Mouse (Mus musculus) limb, embryonic 15.5 days (tissue): ENCODE measurements around the gene H2-Q6. TPM values are rescaled to one million over a fixed set of nuclear protein-coding genes. Genes with fewer than 3 reads are reported as not detected.
"Not testable (repeated sequence)": the region's sequence is repeated elsewhere in the genome, so short reads cannot be mapped to it uniquely, and the experiment has no call there.

Experiments used
- ATAC-seq: fragments of 200-750 bp; cut with Nextera tagmentation; 2 replicates; pipeline ENCODE4 v1.8.0; 2017; ENCODE audit warnings: low read depth, moderate TSS enrichment; ENCODE audit not compliant: insufficient number of reproducible peaks, low FRiP score, low TSS enrichment
- H3K27ac ChIP-seq: fragments of 300-500 bp; sonication (generic); 2 replicates; pipeline ENCODE4 v1.5.1; 2015; ENCODE audit warnings: moderate library complexity, mild to moderate bottlenecking, inconsistent platforms
- H3K27me3 ChIP-seq: fragments of 300-500 bp; sonication (generic); 2 replicates; pipeline ENCODE4 v1.6.1; 2015; ENCODE audit warnings: inconsistent platforms
- H3K36me3 ChIP-seq: fragments of 300-500 bp; sonication (generic); 2 replicates; pipeline ENCODE4 v1.6.1; 2015; ENCODE audit warnings: inconsistent platforms
- H3K4me1 ChIP-seq: fragments of 300-500 bp; sonication (generic); 2 replicates; pipeline ENCODE4 v1.6.1; 2015; ENCODE audit warnings: inconsistent platforms
- H3K4me2 ChIP-seq: fragments of 300-500 bp; sonication (generic); 2 replicates; pipeline ENCODE4 v1.6.1; 2015; ENCODE audit warnings: mild to moderate bottlenecking, inconsistent platforms
- H3K4me3 ChIP-seq: fragments of 300-500 bp; sonication (generic); 2 replicates; pipeline ENCODE4 v1.5.1; 2015; ENCODE audit warnings: mild to moderate bottlenecking, inconsistent platforms
- H3K9ac ChIP-seq: fragments of 300-500 bp; sonication (generic); 2 replicates; pipeline ENCODE4 v1.6.1; 2015; ENCODE audit warnings: inconsistent platforms
- H3K9me3 ChIP-seq: fragments of 300-500 bp; sonication (generic); 2 replicates; pipeline ENCODE4 v1.6.1; 2016; ENCODE audit warnings: inconsistent platforms
- WGBS: fragments of 180-500 bp; shearing (Covaris S2); methylation state at CpG from one replicate; pipeline ENCODE4 v1.1.7; 2015; 5-methylcytosine and 5-hydroxymethylcytosine counted together
- polyA plus RNA-seq: library from polyadenylated mRNA; unstranded; fragments of >200 nt; fragmentation: Nextera tagmentation; extraction: Ambion mirVana; gene quantifications from 2 replicates; pipeline ENCODE4 v1.2.1, GENCODE M21; 2015

Gene H2-Q6
- polyA plus RNA-seq: 0.35 and 0.46 TPM in 2 replicates

DNA sequence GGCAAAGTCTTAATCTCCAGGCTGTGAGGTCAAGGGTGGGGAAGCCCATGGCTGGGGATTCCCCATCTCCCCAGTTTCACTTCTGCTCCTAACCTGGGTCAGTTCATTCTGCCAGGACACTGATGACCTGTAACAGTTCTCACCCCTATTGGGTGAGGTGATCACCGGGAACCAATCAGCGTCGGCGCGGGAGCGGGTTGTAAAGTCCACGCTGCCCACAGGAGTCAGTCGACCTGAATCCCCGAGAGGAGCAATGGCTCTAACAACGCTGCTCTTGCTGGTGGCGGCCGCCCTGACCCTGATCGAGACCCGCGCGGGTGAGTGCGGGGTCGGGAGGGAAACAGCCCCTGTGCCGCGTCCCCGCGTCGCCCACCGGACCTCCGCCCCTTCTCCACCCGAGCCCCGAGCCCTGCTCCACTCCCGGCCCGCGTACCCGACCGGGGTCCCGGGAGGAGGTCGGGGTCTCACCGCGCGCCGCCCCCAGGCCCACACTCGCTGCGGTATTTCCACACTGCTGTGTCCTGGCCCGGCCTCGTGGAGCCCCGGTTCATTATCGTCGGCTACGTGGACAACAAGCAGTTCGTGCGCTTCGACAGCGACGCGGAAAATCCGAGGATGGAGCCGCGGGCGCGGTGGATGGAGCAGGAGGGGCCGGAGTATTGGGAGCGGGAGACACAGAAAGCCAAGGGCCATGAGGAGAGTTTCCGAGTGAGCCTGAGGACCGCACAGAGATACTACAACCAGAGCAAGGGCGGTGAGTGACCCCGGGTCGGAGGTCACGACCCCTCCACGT is at the start of gene H2-Q6:
TSS of gene H2-Q6 (plus strand) at position 227 of the 793 bp plus-strand sequence.
- H3K9me3 ChIP-seq, H3K27ac ChIP-seq, H3K36me3 ChIP-seq, H3K4me1 ChIP-seq: not testable (repeated sequence)
- WGBS: 2% methylated on average over 59 of the region's 66 CpGs
- Histone ChIP-seq H3K27me3 (peaks cover 27% of the 10 kb centered on the region), H3K4me3 (peak within 1 kb of the TSS; percentile 38), H3K4me2 (peak within 1 kb of the TSS; percentile 64), H3K9ac (0 out of 2 replicates have a peak within 1 kb of the TSS, but pooled peaks have one; percentile 28)
- peak; percentile 53; the same call in 1 of the 2 replicates for ATAC-seq

DNA sequence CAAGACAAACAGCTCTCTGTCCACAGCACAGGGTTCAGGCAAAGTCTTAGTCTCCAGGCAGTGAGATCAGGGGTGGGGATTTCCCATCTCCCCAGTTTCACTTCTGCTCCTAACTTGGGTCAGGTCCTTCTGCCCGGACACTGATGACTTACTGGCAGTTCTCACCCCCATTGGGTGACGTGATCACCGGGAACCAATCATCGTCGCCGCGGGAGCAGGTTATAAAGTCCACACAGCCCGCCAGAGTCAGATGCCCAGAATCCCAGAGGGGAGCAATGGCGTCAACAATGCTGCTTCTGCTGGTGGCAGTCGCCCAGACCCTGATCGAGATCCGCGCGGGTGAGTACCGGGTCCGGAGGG is 45.3 kb upstream of the H2-Q6 start, which contains the start of gene H2-Q4:
TSS of gene H2-Q4 (plus strand) at position 249 of the 360 bp plus-strand sequence.
- peak; percentile 82 for ATAC-seq
- H3K4me2 ChIP-seq: peak within 1 kb of the TSS; percentile 98
- H3K9ac ChIP-seq: peak within 1 kb of the TSS; percentile 54
- H3K4me1 ChIP-seq: peaks cover 8% of the 10 kb centered on the region; the same call in 1 of the 2 replicates
- no peaks in the 10 kb centered on the region; the same call in 1 of the 2 replicates for H3K27me3 ChIP-seq
- no peaks in the 10 kb centered on the region for H3K9me3 ChIP-seq
- peak within 1 kb of the TSS; percentile 62 for H3K4me3 ChIP-seq
- no peak within 1 kb of the TSS for H3K27ac ChIP-seq
- no peaks in the 10 kb centered on the region for H3K36me3 ChIP-seq
- WGBS: 0% methylated on average over 16 of the region's 16 CpGs

DNA sequence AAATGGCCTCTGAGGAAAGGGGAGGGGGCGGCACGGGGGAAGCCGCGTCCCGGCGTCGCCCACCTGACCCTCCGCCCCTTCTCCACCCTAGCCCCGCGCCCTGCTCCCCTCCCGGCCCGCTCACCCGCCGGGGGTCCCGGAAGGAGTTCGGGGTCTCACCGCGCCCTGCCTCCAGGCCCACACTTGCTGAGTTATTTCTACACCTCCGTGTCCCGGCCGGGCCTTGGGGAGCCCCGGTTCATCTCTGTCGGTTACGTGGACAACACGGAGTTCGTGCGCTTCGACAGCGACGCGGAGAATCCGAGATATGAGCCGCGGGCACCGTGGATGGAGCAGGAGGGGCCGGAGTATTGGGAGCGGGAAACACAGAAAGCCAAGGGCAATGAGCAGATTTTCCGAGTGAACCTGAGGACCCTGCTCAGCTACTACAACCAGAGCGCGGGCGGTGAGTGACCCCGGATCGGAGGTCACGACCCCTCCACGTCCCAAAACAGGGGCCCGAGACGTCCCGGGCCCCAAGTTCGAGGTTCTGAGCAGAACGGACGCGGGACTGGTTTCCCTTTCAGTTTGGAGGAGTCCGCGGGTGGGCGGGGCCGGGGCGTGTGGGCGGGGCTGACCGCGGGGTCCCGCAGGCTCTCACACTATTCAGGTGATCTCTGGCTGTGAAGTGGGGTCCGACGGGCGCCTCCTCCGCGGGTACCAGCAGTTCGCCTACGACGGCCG is 44.8 kb upstream of the H2-Q6 start:
- 2% methylated on average over 60 of the region's 70 CpGs for WGBS
- H3K36me3 ChIP-seq: no peaks in the 10 kb centered on the region
- no peak overlapping the region for H3K27ac ChIP-seq
- ATAC-seq: peak; percentile 40
- peak overlapping the region; percentile 98 for H3K4me2 ChIP-seq
- peak overlapping the region; percentile 62 for H3K4me3 ChIP-seq
- H3K27me3 ChIP-seq: no peaks in the 10 kb centered on the region; the same call in 1 of the 2 replicates
- H3K9ac ChIP-seq: peak overlapping the region; percentile 54
- H3K4me1 ChIP-seq: peaks cover 8% of the 10 kb centered on the region; the same call in 1 of the 2 replicates
- no peaks in the 10 kb centered on the region for H3K9me3 ChIP-seq

DNA sequence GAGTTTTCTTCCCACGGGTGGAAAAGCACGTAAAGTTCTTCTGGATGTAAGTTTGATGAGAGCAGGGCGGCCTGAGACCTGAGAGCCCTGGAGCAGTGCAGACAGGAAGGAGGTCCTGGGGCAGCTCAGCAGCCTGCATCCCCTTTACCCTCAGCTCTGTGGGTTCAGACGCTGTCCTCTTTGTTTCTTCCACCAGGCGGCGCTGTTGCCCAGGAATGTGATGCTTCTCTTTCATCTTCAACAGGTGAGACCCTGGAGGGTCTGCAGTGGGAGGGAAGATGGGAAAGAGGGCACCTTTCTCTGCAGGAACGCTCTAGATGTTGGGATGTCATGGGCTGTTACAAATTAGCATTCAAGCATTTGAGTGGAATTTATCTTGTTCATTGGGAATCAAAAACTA is 34.9 kb upstream of the H2-Q6 start:
- H3K36me3 ChIP-seq, H3K4me2 ChIP-seq, H3K4me3 ChIP-seq, H3K9me3 ChIP-seq, H3K27ac ChIP-seq, ATAC-seq, H3K9ac ChIP-seq, H3K27me3 ChIP-seq, H3K4me1 ChIP-seq: not testable (repeated sequence)
- 2% methylated on average over 7 of the region's 7 CpGs for WGBS

DNA sequence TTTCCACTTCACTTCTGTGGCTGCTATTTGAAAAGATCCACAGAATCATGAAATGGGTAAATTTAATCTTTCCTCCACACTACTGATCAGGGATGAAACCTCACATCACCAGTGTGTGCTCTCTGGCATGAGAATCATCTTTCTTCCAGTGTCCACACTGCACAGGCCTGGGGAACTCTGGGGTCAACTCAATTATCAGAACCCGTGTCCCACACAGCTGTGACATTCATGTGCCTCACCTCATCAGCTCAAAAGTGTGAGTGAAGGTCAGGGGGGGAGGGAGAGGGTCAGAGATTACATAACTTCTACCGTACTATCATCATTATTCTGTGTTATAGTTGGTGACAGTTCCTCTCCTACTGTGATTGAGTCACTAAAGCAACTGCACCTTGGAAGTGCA is 32.0 kb upstream of the H2-Q6 start:
- 67% methylated on average over 2 of the region's 2 CpGs for WGBS
- H3K9ac ChIP-seq: not testable (repeated sequence)

DNA sequence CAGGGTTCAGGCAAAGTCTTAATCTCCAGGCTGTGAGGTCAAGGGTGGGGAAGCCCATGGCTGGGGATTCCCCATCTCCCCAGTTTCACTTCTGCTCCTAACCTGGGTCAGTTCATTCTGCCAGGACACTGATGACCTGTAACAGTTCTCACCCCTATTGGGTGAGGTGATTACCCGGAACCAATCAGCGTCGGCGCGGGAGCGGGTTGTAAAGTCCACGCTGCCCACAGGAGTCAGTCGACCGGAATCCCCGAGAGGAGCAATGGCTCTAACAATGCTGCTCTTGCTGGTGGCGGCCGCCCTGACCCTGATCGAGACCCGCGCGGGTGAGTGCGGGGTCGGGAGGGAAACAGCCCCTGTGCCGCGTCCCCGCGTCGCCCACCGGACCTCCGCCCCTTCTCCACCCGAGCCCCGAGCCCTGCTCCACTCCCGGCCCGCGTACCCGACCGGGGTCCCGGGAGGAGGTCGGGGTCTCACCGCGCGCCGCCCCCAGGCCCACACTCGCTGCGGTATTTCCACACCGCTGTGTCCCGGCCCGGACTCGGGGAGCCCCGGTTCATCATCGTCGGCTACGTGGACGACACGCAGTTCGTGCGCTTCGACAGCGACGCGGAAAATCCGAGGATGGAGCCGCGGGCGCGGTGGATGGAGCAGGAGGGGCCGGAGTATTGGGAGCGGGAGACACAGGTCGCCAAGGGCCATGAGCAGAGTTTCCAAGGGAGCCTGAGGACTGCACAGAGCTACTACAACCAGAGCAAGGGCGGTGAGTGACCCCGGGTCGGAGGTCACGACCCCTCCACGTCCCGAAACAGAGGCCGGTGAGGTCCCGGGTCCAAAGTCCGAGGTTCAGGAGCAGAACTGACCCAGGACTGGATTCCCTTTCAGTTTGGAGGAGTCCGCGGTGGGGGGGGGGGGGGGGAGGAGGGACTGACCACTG is 30.5 kb upstream of the H2-Q6 start:
- Histone ChIP-seq H3K4me3 (peak overlapping the region; percentile 25), H3K4me2 (peak overlapping the region; percentile 43)
- not testable (repeated sequence) for H3K36me3 ChIP-seq, H3K4me1 ChIP-seq, H3K9ac ChIP-seq, H3K9me3 ChIP-seq, ATAC-seq, H3K27ac ChIP-seq, H3K27me3 ChIP-seq
- 2% methylated on average over 54 of the region's 75 CpGs for WGBS

More for the DNA sequence above, 32.0 kb upstream of the H2-Q6 start:
- ATAC-seq, H3K4me2 ChIP-seq, H3K4me3 ChIP-seq, H3K27ac ChIP-seq, H3K9me3 ChIP-seq, H3K36me3 ChIP-seq, H3K27me3 ChIP-seq, H3K4me1 ChIP-seq: not testable (repeated sequence)

DNA sequence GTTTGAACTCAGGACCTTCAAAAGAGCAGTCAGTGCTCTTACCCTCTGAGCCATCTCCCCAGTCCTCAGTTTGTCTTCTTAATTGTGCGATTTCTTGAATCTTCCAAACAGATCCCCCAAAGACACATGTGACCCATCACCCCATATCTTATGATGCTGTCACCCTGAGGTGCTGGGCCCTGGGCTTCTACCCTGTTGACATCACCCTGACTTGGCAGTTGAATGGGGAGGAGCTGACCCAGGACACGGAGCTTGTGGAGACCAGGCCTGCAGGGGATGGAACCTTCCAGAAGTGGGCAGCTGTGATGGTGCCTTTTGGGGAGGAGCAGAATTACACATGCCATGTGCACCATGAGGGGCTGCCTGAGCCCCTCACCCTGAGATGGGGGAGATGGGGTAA is 27.7 kb upstream of the H2-Q6 start:
- H3K9me3 ChIP-seq, H3K4me1 ChIP-seq, H3K36me3 ChIP-seq, H3K27me3 ChIP-seq, H3K9ac ChIP-seq, ATAC-seq, H3K27ac ChIP-seq, H3K4me2 ChIP-seq, H3K4me3 ChIP-seq: not testable (repeated sequence)
- WGBS: 88% methylated on average over 2 of the region's 2 CpGs

DNA sequence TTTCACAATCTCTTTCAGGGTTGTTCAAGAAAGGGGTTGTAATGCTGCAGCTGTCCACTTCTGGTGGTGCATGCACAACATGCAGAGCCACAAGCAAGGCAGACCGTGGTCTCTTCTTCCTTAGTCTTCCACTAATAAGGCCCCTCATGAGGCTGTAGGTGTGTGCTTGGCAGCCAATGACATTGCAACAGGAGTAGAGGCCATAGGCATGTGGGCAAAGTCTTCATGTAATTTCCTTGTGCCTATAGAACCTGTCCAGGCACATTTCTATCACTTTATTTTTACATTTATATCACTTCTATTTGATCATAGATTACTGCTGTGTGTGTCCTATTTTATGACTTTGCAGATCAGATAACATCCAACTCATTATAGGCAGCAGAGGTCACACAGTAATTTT is 11.6 kb upstream of the H2-Q6 start:
- not testable (repeated sequence) for H3K9me3 ChIP-seq, H3K36me3 ChIP-seq, H3K4me1 ChIP-seq, H3K27ac ChIP-seq, H3K4me3 ChIP-seq, H3K27me3 ChIP-seq, ATAC-seq, H3K4me2 ChIP-seq, H3K9ac ChIP-seq
- WGBS: no CpG with 5 or more reads among the region's 1 CpGs

DNA sequence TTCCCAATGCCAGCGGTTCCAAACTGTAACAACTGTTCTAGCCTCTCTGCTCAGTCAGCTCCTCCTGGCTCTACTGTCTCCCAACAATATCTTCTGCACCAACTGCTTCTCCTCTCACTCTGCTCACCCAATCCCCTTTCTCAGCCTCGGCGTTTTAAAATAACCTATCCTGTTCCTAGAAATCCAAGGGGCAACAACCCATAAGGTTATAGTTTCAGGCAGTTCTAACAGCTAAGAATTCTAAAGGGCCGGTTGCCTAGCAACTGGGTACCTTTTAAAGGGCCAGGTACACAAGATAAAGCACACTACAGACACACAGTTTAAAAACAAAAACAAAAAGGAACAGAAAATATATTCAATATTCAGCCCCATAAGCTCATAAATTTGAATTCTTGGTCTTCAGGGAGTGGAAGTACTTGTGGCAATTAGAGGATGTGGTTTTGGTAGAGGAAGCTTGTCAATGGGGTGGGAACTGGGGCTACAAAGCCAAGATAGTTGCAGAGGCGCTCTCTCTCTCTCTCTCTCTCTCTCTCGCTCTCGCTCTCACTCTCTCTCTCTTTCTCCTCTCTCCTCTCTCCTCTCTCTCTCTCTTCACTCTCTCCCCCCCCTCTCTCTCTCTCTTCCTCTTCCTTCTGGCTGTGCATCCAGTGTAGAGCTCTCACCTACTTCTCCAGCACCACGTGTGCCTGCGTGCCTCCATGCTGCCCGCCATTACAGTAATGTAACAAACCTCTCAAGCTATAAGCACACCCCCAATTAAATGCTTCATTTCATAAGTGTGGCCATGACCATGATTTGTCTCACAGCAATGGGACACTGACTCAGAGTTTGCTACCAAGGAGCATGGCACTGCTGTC is 9.1 kb upstream of the H2-Q6 start:
- ATAC-seq, H3K4me3 ChIP-seq, H3K4me1 ChIP-seq, H3K27me3 ChIP-seq, H3K27ac ChIP-seq, H3K36me3 ChIP-seq, H3K9me3 ChIP-seq, H3K4me2 ChIP-seq, H3K9ac ChIP-seq: not testable (repeated sequence)
- 62% methylated on average over 3 of the region's 10 CpGs for WGBS

DNA sequence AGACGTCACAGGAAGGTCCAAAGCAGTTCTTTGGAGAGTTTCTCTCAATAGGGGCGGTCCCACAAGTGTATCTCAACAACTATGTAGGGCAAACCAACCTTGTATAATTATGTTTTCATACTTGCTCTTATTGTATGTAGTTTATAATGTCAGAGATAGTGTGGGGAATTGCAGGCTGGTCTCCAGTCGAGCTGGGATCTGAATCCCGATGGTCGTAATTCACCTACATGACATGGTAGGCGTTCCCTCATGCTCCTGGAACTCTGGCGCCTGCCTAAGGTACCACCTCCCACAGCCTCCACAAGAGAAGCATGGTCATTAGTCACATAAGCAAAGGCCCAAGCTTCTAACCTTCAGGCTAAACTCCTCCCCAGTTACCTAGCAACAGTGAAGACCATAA is 5.9 kb upstream of the H2-Q6 start:
- H3K9ac ChIP-seq: no peak overlapping the region
- peaks cover 6% of the 10 kb centered on the region; the same call in 1 of the 2 replicates for H3K27me3 ChIP-seq
- no peak overlapping the region for H3K4me2 ChIP-seq
- H3K4me1 ChIP-seq: no peaks in the 10 kb centered on the region
- 61% methylated on average over 7 of the region's 7 CpGs for WGBS
- no peak overlapping the region for H3K4me3 ChIP-seq
- no peak for ATAC-seq
- no peak overlapping the region for H3K27ac ChIP-seq
- no peaks in the 10 kb centered on the region for H3K36me3 ChIP-seq
- no peaks in the 10 kb centered on the region for H3K9me3 ChIP-seq

DNA sequence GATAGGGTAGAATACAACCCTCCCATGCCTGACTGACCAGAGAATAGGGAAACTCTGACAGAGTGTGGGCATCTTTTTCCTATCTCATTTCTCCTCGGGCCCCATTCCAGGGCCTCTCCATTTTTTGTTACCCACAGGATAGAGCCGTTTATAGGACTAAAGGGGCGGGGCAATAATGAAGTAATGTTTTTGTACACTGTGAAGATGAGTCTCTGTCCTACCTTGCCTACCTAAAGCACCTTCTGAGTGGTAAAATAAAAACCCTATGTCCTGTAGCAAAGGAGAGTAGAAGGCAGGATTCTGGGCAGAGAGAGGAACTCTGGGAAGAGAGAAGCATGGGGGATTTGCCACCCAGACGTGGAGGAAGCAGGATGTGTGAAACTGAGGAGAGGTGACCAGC is 5.1 kb upstream of the H2-Q6 start:
- not testable (repeated sequence) for H3K4me1 ChIP-seq, ATAC-seq, H3K27me3 ChIP-seq, H3K4me3 ChIP-seq, H3K36me3 ChIP-seq, H3K27ac ChIP-seq, H3K9ac ChIP-seq, H3K9me3 ChIP-seq, H3K4me2 ChIP-seq
- WGBS: 59% methylated on average over 4 of the region's 4 CpGs
